Mouse (Mus musculus) kidney, adult 2 months (tissue): Measurements from ENCODE around the gene Ostf1.

Source experiments
- CTCF ChIP-seq: fragments of 200-500 bp; conservative IDR thresholded peaks from 2 replicates; pipeline ENCODE4 v1.5.1; 2011; ENCODE audit warnings: low read depth, mild to moderate bottlenecking, control low read depth, low read length, moderate library complexity, mixed read lengths; ENCODE audit not compliant: insufficient read depth, insufficient read length
- POLR2A ChIP-seq: fragments of 200-500 bp; IDR thresholded peaks from one replicate; pipeline ENCODE4 v1.6.1; 2011; ENCODE audit warnings: low read depth, low read length, control low read depth

DNA sequence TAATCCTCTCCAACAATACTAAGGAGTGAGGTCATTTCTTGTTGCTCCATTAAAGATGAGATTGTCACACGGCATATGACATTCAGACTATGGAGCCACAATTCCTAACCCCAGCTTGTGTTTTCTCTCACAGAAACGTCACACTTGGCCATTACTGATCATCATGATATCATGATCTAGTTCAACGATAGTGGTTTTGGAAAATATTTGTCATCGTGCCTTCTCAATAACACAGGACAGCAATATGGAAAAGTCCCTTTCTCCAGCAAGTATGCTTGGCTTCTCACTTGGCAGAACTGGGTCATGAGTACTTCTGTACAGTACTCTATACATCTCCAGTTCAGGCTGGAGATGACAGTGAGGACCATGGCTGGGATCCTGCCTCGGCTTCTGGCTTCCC lies 32.0 kb downstream of the Ostf1 start:
- no peak for TF ChIP-seq CTCF
- no peak for TF ChIP-seq POLR2A
